ENCODE assay signal across 13 mouse cellular contexts in genomic region chr7:28863540-28863939, GRCm38 (mm10). TPM values are rescaled to one million over a fixed set of nuclear protein-coding genes. Genes with fewer than 3 reads are reported as not detected.
DNase-seq lines count a peak whose midpoint lies in the region; ATAC-seq and TF ChIP-seq lines count a peak whose summit lies in the region.
"Had no signal": no experiment of that assay in that cellular context is flagged by ENCODE, and none has a peak within 500 bp of the region (broad histone marks: within the 10 kb centered on the region; RNA-seq: fewer than 3 reads in every experiment).

Gene Lgals7, plus strand, starts transcription at chr7:28863853.

- H3K27me3 ChIP-seq in heart, embryonic 11.5 days (ENCODE audit: control insufficient read depth, insufficient read depth, low read length), result peaks cover 3% of the 10 kb centered on the region; the same call in 1 of the 2 replicates
- H3K27me3 ChIP-seq in lung, embryonic 14.5 days (ENCODE audit: insufficient read depth, low read length), result no peaks in the 10 kb centered on the region
- no peaks in the 10 kb centered on the region for H3K27me3 ChIP-seq in forebrain, embryonic 14.5 days (replicated peaks; ENCODE audit: control insufficient read depth, insufficient read depth, low read length)
- no peaks in the 10 kb centered on the region for H3K27me3 ChIP-seq in neural tube, embryonic 15.5 days (replicated peaks)
- H3K27me3 ChIP-seq: CH12.LX had no signal

- H3K4me1 ChIP-seq in heart, embryonic 11.5 days (ENCODE audit: control insufficient read depth, insufficient read depth, low read length), result peaks cover 7% of the 10 kb centered on the region
- H3K4me1 ChIP-seq in lung, embryonic 14.5 days (ENCODE audit: insufficient read depth), result peaks cover 8% of the 10 kb centered on the region; the same call in 1 of the 2 replicates
- H3K4me1 ChIP-seq in forebrain, embryonic 14.5 days (ENCODE audit: control insufficient read depth, insufficient read depth, low read length), result no peaks in the 10 kb centered on the region
- H3K4me1 ChIP-seq in neural tube, embryonic 15.5 days, result peaks cover 22% of the 10 kb centered on the region

- H3K27ac ChIP-seq in heart, embryonic 11.5 days (ENCODE audit: low read depth, low read length), result no peak within 1 kb of the TSS; the same call in 1 of the 2 replicates
- H3K27ac ChIP-seq in lung, embryonic 14.5 days (ENCODE audit: low read depth), result 0 out of 2 replicates have a peak within 1 kb of the TSS, but pooled peaks have one; percentile 18
- no peak within 1 kb of the TSS for H3K27ac ChIP-seq in forebrain, embryonic 14.5 days (ENCODE audit: low read depth, low read length)
- H3K27ac ChIP-seq in neural tube, embryonic 15.5 days (replicated peaks), result no peak within 1 kb of the TSS

- peaks cover 3% of the 10 kb centered on the region; the same call in 1 of the 2 replicates for H3K9me3 ChIP-seq in heart, embryonic 11.5 days (replicated peaks; ENCODE audit: control insufficient read depth, low read length)
- H3K9me3 ChIP-seq in lung, embryonic 14.5 days (ENCODE audit: low read depth, low read length), result 0 out of 2 replicates have a peak, but pooled peaks cover 6% of the 10 kb centered on the region
- no peaks in the 10 kb centered on the region for H3K9me3 ChIP-seq in forebrain, embryonic 14.5 days (replicated peaks; ENCODE audit: control insufficient read depth, low read length)
- H3K9me3 ChIP-seq in neural tube, embryonic 15.5 days (replicated peaks), result no peaks in the 10 kb centered on the region

- ATAC-seq in heart, embryonic 11.5 days (replicated peaks; ENCODE audit: insufficient number of reproducible peaks, low FRiP score, low TSS enrichment), result no peak
- ATAC-seq in lung, embryonic 14.5 days (ENCODE audit: insufficient read depth), result no peak
- ATAC-seq in forebrain, embryonic 14.5 days, result no peak
- ATAC-seq in neural tube, embryonic 15.5 days (ENCODE audit: low FRiP score), result no peak

- 84% methylated on average over 6 of the region's 6 CpGs for WGBS in heart, embryonic 11.5 days (ENCODE audit: insufficient replicate concordance)
- 71% methylated on average over 6 of the region's 6 CpGs for WGBS in lung, embryonic 14.5 days
- WGBS in forebrain, embryonic 14.5 days, result 89% methylated on average over 6 of the region's 6 CpGs
- 68% methylated on average over 6 of the region's 6 CpGs for WGBS in neural tube, embryonic 15.5 days

- H3K36me3 ChIP-seq in heart, embryonic 11.5 days (ENCODE audit: control insufficient read depth, insufficient read depth, low read length), result no peaks in the 10 kb centered on the region
- H3K36me3 ChIP-seq in lung, embryonic 14.5 days (ENCODE audit: insufficient read depth), result no peaks in the 10 kb centered on the region
- H3K36me3 ChIP-seq in forebrain, embryonic 14.5 days (ENCODE audit: control insufficient read depth, insufficient read depth, low read length), result no peaks in the 10 kb centered on the region
- no peaks in the 10 kb centered on the region for H3K36me3 ChIP-seq in neural tube, embryonic 15.5 days

- peak within 1 kb of the TSS; percentile 14 for H3K4me2 ChIP-seq in heart, embryonic 11.5 days
- peak within 1 kb of the TSS; percentile 35 for H3K4me2 ChIP-seq in lung, embryonic 14.5 days
- H3K4me2 ChIP-seq in forebrain, embryonic 14.5 days (ENCODE audit: low read length), result no peak within 1 kb of the TSS
- H3K4me2 ChIP-seq in neural tube, embryonic 15.5 days, result peak within 1 kb of the TSS; percentile 19; the same call in 1 of the 2 replicates

- no peak for TF ChIP-seq CTCF in lung, embryonic 14.5 days (IDR thresholded peaks at IDR 0.05; ENCODE audit: low read depth)

- H3K4me3 ChIP-seq in heart, embryonic 11.5 days (ENCODE audit: low read depth, low read length), result no peak within 1 kb of the TSS
- no peak within 1 kb of the TSS for H3K4me3 ChIP-seq in lung, embryonic 14.5 days (ENCODE audit: low read depth, low read length)
- no peak within 1 kb of the TSS for H3K4me3 ChIP-seq in forebrain, embryonic 14.5 days (ENCODE audit: low read depth, low read length)
- no peak within 1 kb of the TSS for H3K4me3 ChIP-seq in neural tube, embryonic 15.5 days (replicated peaks)

- H3K9ac ChIP-seq in heart, embryonic 11.5 days (ENCODE audit: low read depth, low read length), result peak within 1 kb of the TSS; percentile 49; the same call in 1 of the 2 replicates
- no peak within 1 kb of the TSS for H3K9ac ChIP-seq in lung, embryonic 14.5 days
- H3K9ac ChIP-seq in forebrain, embryonic 14.5 days (ENCODE audit: low read length), result 0 out of 2 replicates have a peak within 1 kb of the TSS, but pooled peaks have one; percentile 3
- H3K9ac ChIP-seq in neural tube, embryonic 15.5 days (replicated peaks), result no peak within 1 kb of the TSS

- DNase-seq in heart, adult 8-10 months (ENCODE audit: low spot score), result no peak
- no peak for DNase-seq in lung, embryonic 14.5 days
- no peak for DNase-seq in lung, adult 18-20 months
- no peak for DNase-seq in forebrain, embryonic 14.5 days (ENCODE audit: low spot score)
- no peak for DNase-seq in spleen, postnatal 4 days (ENCODE audit: low spot score in 2 of 2)
- no peak for DNase-seq in embryo, embryonic 10 days (ENCODE audit: low spot score)
- DNase-seq: cerebellum, postnatal 36 days had no signal

RNA-seq across cellular contexts. Expression of gene Lgals7, which starts in this region (rescaled TPM):
- polyA plus RNA-seq in heart, embryonic 11.5 days (2014; fragmentation: Nextera tagmentation; extraction: Ambion mirVana), result 0.82 and 1.0 TPM in 2 replicates
- total RNA-seq in heart, adult 8-10 months (2022), result 1 to 10 TPM in 1 of 4 experiments, not detected in 3; 1.3 TPM
- polyA plus RNA-seq in lung, embryonic 14.5 days (2014; fragmentation: Nextera tagmentation; extraction: Ambion mirVana), result 1.0 and 1.7 TPM in 2 replicates
- 2.4 and 4.2 TPM in 2 replicates for polyA plus RNA-seq in forebrain, embryonic 14.5 days (2014; fragmentation: Nextera tagmentation; extraction: Ambion mirVana)
- polyA plus RNA-seq in neural tube, embryonic 15.5 days (2015; fragmentation: Nextera tagmentation; extraction: Ambion mirVana), result 3.3 and 4.8 TPM in 2 replicates
- total RNA-seq: CH12.LX; layer of hippocampus, adult 18-20 months; liver, adult 2 months; megakaryocyte-erythroid progenitor cell, adult 5-6 weeks had no signal
- polyA plus RNA-seq: liver, adult 2 months had no signal

Comparison
In these comparisons a context has a peak if more than half of its experiments do, and no peak if none do; other contexts are left out.
1. H3K9ac ChIP-seq: peak in heart, embryonic 11.5 days (single experiment) and forebrain, embryonic 14.5 days (single experiment); none in lung, embryonic 14.5 days (single experiment) and neural tube, embryonic 15.5 days (single experiment).